Mouse (Mus musculus): ENCODE data around the gene A630095N17Rik.

DNA sequence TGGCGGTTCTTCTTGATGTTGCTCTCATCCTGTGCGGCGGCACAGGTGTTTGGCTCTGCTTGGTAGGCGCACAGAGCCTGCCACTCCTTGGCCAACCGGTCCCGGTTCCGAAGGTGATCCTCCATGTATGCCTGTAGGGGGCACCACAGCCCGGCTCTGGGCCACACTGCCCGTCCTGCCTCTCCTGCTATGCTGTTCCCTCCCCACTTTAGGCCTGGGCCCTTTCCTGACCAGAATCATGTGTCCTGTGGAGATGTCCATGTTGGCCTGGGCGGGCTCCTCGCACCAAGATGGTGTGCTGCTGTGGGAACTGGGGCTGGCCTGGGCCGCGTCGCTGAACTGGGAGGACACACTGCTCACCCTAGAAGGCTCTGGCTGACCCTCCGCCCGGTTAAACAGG is 21.1 kb upstream of the A630095N17Rik start:
- no peak for TF ChIP-seq POLR2A (IDR thresholded peaks at IDR 0.05; ENCODE audit: control insufficient read depth, extremely low read depth, insufficient read depth, low read length, poor library complexity)
- TF ChIP-seq CTCF (IDR thresholded peaks at IDR 0.05; ENCODE audit: borderline replicate concordance, control insufficient read depth, extremely low read depth, insufficient read depth, low read length, poor library complexity) = no peak
